Comparison of ENCODE assay signal across 15 mouse cellular contexts in the genomic region with DNA sequence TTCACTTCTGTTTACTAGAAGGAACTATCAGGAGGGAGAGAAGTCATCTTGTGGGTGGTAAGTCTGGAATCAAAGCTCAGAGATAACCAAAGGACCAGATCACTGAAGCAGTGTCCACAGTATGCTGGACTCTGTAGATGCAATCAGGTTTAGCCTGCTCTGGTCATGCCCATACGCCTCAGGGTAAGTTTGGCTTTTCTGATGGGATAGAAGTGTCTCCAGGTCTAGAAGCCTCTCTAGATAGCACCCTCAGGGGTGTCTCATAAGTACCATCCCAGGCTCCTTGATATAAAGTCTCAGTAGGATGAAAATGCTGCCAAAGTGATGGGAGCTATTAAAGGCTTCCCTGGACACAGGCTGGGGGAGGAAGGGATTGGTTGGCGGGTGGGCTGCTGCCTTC.
"Had no signal": no experiment of that assay in that cellular context is flagged by ENCODE, and none has a peak within 500 bp of the region (broad histone marks: within the 10 kb centered on the region; RNA-seq: fewer than 3 reads in every experiment).

No protein-coding gene starts in this region.

- H3K4me1 ChIP-seq: neural tube, embryonic 15.5 days; stomach, embryonic 15.5 days had no signal

- H3K36me3 ChIP-seq: stomach, embryonic 15.5 days had no signal

- H3K4me2 ChIP-seq: neural tube, embryonic 15.5 days; stomach, embryonic 15.5 days had no signal

- H3K27me3 ChIP-seq: neural tube, embryonic 15.5 days; stomach, embryonic 15.5 days had no signal

- H3K4me3 ChIP-seq: neural tube, embryonic 15.5 days; stomach, embryonic 15.5 days had no signal

- H3K9ac ChIP-seq: neural tube, embryonic 15.5 days; stomach, embryonic 15.5 days had no signal

- DNase-seq: retina, postnatal 1 day; right cerebral cortex, adult 18-20 months; right cerebral cortex, postnatal 14 days; right cerebral cortex, postnatal 25 days; right cerebral cortex, postnatal 4 days; spleen, adult 18-20 months; thymus, adult 18-20 months; thymus, adult 2 months; thymus, postnatal 14 days; thymus, postnatal 25 days; thymus, postnatal 36 days; thymus, postnatal 4 days had no signal

- H3K27ac ChIP-seq: neural tube, embryonic 15.5 days; stomach, embryonic 15.5 days; stomach, postnatal 0 days had no signal
